Mouse (Mus musculus) fibroblast of lung, adult 2 months (primary cell): ENCODE data around the gene Gm28778.
"Not testable (repeated sequence)": the region's sequence is repeated elsewhere in the genome, so short reads cannot be mapped to it uniquely, and the experiment has no call there.

Source experiments
- DNase-seq: peaks from one replicate; pipeline ENCODE4 v3.0.0-alpha.2; 2011; ENCODE audit warnings: low read depth

Gm28778 gene

DNA sequence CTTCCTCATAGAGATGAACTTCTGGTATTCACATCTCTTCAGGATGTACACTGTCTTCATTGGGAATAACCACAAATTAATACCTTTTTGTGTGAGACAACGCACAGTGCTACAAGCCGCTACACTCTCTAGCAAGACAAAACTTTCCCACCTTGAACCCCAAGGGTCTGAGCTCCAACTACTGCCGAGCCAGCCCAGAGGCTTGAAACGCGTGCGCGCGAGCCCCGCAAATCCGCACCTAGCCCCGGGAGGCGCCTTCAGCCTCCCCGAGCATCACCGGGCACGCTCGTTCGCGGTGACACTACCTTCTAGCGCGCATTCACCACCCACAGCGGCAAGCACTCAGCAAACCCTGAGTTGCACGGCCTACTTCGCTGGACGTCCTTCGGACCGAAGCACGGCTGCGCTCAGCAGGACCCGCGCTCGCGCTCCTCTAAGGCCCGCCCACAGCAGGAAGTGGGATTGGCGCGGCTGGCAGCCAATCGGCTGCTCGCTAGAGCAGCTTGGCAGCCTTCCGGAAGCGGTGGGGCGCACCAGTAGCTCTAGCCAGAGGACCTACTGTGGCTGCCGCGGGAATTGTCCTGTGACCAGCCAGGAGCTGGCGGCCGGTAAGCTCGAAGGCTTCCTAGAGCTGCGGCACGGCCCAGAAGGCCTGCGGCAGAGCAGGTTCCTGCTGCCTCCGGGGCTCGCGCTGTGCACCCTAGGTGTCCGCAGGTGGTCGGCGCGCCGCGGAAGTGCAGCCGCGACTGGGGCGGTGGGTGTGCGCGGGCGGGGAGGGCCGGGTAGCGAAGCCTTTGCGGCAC, at the start of gene Gm28778, which contains the start of the genes Pms1 and Ormdl1:
Gene Gm28778, plus strand, starts transcription at position 531 of the 803 bp plus-strand sequence.
Gene Pms1, minus strand, starts transcription at position 438 of the 803 bp plus-strand sequence.
Gene Ormdl1, plus strand, starts transcription at position 515 of the 803 bp plus-strand sequence.
- DNase-seq = peak; percentile 88

GRCm38 (mm10) chr1:53264958-53265612, 31.8 kb upstream of the Gm28778 start:
- DNase-seq = not testable (repeated sequence)

DNA sequence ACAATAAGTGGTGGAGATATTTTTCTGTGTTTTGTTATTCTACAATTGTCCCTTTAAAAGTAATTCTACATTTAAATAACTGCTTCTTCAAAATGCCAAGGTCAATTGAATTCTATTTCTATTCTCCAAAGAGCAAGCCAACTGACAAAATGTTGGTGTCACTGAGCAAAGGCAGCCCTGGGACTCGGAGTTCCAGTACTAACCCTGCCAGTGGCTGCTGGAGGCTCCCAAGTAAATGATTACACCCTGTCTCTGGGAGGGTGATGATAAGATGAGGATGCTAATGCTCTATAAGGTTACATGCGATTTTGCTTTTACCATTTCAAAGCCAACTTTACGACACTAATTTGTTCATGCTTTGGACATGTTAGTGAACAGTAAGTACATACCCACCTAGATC, 27.0 kb upstream of the Gm28778 start:
- no peak for DNase-seq

DNA sequence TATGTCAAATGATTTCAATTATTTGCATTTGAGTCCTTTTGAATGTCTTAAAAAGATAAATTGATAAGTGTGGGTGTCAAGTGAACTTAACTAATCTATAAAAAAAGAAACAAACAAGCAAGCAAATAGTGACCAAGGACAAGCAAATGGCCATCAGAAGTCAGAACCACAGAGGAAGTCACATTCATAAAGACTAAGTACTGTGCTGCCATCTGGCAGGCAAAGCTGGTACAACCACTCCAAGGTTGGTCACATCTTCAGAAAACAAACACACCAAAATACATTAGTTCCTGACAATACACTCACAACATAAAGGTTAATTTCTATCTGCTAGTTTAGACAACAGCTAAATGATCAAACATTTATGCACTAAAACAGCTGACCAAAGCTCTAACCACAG, 24.3 kb upstream of the Gm28778 start:
- DNase-seq = peak; percentile 8

DNA sequence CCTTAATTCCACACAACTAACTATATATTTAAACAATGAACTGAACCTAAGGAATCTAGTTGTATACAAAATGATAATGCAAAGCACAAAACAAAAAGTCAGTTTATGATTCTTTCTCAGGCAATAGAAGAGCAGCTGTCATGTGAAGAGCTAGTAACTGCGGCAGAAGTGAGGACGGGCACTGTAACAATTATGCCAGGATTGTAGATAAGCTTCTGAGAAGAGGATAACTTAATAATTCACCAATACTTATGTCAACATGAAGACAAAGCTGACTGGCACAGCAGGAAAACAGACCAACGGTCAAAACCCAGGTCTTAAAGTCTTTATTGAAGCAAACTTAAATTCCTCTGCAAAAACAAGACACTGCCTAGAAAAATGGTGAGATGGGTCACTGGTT, 5.7 kb upstream of the Gm28778 start:
- DNase-seq = no peak

- no peak for DNase-seq
Observed at GRCm38 (mm10) chr1:53300506-53300905, 3.6 kb downstream of the Gm28778 start.

GRCm38 (mm10) chr1:53312989-53313967, 16.4 kb downstream of the Gm28778 start, which contains the start of gene Osgepl1:
TSS of gene Osgepl1 (plus strand) at chr1:53313624.
- DNase-seq = peak; percentile 53

GRCm38 (mm10) chr1:53321662-53322344, 24.9 kb downstream of the Gm28778 start:
- no peak for DNase-seq

- DNase-seq = no peak
Observed at GRCm38 (mm10) chr1:53323254-53323653, 26.3 kb downstream of the Gm28778 start.

DNA sequence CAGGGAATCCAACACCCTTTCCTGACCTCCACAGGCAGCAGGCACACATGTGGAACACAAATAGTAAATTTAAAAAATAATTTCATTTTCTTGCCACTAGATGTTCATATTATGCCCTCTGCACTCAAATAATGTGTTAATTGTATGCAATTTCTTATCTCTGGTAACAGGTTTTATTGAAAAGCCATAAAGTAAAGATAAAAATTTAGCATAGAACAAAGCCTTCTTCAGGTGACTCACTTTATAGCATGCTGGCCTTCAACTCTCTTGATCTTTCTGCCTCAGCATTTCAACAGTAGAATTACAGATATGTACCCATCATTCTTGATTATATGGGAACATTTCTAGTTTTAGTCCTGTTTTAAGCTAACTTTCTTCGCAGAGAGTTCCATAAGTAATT, 27.4 kb downstream of the Gm28778 start:
- no peak for DNase-seq

GRCm38 (mm10) chr1:53324827-53325494, 28.1 kb downstream of the Gm28778 start:
- no peak for DNase-seq

DNA sequence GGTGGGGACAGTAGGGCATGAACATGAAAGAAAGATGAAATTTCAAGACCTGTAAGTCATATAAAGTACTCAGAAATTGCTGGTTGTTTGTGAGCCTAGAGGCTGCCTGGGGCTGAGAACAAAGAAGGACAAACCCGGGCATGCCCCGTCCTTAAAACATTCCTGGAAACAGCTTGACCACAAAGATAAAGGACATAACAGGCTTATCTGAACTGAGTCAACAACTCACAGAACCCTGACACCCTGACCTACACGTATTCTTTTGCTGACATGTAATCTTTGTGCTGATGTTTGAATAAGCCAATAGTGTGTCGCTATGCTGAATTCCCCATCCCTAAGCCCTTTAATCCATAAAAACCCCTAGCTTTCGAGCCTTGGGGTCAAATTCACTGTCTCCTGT, 36.6 kb downstream of the Gm28778 start:
- not testable (repeated sequence) for DNase-seq

DNA sequence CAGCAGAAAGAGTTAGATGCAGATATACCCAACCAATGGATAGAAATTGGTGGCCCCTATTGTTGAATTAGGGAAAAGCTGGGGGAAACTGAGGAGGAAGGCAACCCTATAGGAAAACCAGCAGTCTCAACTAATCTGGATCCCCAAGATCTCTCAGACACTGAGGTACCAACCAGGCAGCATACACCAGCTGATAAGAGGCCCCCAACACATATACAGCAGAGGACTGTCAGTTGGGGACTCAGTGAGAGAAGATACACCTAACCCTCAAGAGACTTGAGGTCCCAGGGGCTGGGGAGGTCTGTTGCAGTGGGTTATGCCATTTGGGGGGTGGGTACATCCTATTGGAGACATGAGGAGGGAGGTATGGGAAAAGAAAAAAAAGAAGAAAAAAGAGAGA, 38.6 kb downstream of the Gm28778 start:
- DNase-seq = no peak

DNA sequence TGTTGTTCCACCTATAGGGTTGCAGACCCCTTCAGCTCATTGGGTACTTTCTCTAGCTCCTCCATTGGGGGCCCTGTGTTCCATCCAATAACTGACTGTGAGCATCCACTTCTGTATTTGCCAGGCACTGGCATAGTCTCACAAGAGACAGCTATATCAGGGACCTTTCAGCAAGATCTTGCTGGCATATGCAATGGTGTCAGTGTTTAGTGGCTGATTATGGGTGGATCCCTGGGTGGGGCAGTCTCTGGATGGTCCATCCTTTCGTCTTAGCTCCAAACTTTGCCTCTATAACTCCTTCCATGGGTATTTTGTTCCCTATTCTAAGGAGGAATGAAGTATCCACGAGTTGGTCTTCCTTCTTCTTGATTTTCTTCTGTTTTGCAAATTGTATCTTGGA, 40.5 kb downstream of the Gm28778 start:
- DNase-seq = not testable (repeated sequence)

DNA sequence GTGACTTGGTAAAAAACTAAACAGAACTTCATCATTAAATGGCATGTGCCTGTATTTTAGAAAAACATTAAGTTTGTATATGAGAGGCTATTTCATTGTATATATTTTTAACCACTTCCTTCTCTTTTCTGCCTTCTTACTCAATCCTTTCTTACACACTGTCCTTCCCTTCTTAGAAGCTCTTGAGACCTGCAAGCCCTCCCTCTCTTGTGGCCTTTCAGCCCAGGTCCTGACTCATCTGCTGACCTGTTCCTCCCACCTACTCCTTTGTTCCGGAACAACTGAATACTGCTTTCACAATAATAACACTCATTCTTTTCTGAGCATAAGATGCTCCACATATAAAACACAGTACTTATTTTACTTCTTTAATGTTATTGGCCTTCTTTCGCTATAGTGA, 44.2 kb downstream of the Gm28778 start:
- no peak for DNase-seq

DNA sequence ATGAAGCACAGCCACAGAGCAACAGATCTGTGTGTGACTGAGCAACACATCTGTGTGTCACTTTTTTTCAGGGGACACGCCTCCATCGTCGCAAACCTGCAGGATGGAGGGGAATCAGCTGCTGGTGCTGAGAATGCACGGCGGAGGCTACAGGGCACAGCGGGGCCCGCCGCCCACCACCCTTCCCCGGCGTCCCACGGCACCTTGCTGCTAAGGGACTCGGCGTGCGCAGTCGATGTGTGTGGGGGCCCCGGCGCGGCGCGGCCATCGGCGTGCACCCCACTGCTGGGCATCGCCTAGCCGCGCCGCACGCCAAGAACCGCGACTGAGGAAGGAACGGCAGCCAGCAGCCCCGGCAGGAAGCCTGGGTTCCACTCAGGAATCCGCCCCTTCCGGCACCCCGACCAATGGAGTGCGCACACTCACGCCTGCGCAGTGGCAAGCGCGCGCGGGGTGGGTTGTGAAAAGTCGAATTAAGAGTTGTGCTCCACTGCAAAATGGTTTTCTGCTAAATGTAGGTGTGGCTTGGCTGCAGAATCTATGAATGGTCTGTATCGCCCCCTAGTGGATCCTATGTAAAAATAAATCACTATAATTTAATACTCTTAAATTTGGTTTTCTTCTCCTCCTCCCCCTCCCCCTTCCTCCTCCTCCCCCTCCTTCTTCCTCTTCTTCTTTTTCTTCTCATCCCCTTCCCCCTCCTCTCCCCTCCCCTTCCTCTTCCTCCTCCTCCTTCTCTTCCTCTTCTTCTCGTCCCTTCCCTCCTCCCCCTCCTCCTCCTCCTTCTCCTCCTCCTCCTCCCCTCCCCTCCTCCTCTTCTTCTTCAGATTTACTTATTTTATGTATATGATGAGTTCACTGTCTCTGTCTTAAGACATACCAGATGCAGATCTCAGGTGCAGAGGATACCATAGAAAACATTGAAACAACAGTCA, 55.7 kb downstream of the Gm28778 start, which contains the start of the genes Asdurf, Gm28551 and Asnsd1:
Gene Asdurf, minus strand, starts transcription at position 293 of the 935 bp plus-strand sequence.
Gene Gm28551, minus strand, starts transcription at position 341 of the 935 bp plus-strand sequence.
Gene Asnsd1, minus strand, starts transcription at position 426 of the 935 bp plus-strand sequence.
- peak; percentile 94 for DNase-seq

DNA sequence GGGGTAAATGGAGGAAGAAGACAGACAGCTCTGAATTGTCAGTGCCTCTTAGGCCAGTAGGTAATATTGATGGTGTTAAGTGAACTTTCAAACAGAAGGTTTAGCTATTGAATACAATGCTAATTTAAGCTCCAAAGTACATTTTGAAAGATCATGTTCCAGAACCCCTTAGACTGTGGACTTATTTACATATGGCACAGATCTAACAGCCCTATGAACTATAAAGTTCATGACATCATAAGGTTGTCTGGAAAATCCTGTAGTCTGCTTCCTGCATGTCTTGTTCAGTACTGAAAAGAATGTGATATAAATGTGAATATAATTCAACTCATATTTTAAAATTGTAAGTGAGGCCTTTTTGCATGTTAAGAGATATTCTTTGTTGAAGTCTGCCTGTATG, 62.1 kb downstream of the Gm28778 start:
- no peak for DNase-seq
